Mouse (Mus musculus) urinary bladder, postnatal 36 days (tissue): ENCODE measurements around the gene Rnf220.

Source experiments
- DNase-seq, 2 experiments: peaks; one replicate each; pipeline ENCODE4 v3.0.0; 2022; ENCODE audit warnings: low spot score in 2 of 2, mixed read lengths in 1 of 2

Rnf220 gene

DNA sequence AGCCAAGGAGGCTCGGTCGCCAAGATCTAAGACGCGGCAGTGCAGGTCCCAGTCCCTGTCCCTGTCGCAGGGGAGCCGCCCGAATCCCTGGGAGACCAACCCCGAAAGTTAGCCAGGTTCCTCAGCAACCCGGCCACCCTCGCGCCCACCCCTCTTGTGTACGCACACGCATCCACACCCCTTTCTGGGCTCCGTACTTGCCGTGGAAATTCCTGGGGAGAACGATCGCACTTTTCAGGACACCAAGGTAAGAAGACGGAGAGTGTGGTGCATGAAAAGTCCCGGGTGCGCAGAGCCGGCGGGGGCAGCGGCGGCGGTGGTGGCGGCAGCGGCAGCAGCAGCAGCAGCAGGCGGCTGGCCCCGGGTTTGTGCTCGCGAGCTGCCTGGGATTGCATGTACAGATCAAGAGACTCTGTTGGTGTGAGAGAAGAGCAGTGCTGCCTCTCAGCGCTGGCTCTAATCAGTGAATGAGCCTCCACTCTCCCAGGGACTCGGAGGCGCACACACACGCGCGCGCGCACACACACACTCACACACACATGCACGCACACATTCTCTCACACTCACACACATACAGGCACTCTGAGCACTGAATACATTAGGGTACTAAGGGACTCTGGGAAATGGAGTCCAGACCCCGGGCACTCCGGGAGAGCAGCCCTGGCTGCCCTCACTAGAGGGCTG is at the start of gene Rnf220:
Gene Rnf220, minus strand, starts transcription at position 571 of the 684 bp plus-strand sequence.
- DNase-seq, result peak; percentile 4 to 23

- DNase-seq, result no peak
These were observed 49.8 kb upstream of the Rnf220 start for GRCm38 (mm10) chr4:117546616-117547015.

DNA sequence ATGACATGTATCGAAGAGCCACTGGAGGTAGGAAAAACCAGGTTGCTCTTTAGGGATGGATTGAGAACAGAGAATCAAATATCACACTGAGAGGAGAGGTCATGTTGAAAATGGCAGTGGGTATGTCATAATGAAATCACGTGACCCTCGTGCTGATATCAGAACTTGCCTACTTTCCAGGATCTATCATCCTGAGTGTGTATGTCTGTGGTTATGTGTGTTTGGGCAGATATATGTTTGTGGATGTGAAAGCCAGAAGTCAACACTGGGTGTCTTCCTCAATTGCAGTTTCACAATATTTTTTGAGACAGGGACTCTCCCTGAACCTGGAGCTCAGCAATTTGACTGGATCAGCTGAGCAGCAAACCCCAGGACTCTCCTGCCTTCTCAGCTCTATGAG is 48.6 kb upstream of the Rnf220 start:
- no peak for DNase-seq

GRCm38 (mm10) chr4:117540571-117540970 is 43.7 kb upstream of the Rnf220 start:
- DNase-seq, result no peak

- DNase-seq, result no peak
These were observed 42.6 kb upstream of the Rnf220 start for GRCm38 (mm10) chr4:117539329-117539980.

- no peak for DNase-seq
These were observed 40.1 kb upstream of the Rnf220 start for GRCm38 (mm10) chr4:117537002-117537401.

- DNase-seq, result no peak
These were observed 38.8 kb upstream of the Rnf220 start for GRCm38 (mm10) chr4:117535496-117536200.

- no peak for DNase-seq
These were observed 33.0 kb upstream of the Rnf220 start for GRCm38 (mm10) chr4:117529843-117530242.

- DNase-seq, result peak; percentile 28 to 42
These were observed 31.1 kb upstream of the Rnf220 start for GRCm38 (mm10) chr4:117527952-117528351.

DNA sequence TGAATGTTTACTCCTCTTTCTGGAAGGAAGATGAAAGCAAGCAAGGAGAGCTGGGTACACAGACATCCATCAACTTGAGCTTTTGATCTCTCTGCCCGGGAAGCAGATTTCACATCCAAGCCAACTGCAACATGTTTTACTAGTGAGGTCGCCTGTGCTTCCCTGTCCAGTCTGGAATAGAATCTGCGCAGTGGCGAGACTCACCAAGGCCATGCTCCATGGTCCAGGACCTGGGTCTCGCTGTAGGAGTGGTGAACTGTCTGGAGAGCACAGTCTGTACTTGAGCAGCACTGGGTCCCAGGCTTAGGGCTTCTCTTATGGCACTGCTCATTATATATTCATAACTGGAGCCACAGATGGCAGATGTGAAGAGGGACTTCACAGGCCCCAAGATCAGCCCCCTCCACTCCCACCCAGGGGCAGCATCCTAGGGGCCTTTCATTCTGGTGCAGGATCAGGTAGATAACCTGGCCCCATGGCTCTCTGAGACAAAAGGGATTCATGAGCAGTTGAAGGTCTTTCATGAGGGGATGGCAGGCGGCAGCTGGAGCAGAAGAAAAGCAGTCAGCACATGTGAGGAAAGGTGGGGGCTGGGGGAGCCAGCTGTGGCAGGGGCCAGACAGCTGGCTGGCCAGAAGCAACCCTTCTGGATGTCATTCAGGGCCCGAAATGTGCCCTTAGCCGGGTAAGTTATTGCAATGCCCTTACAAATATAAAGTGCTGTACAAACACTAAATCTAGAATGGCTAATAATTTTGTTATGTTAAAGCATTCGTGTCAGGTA is 30.5 kb upstream of the Rnf220 start:
- DNase-seq, result no peak

DNA sequence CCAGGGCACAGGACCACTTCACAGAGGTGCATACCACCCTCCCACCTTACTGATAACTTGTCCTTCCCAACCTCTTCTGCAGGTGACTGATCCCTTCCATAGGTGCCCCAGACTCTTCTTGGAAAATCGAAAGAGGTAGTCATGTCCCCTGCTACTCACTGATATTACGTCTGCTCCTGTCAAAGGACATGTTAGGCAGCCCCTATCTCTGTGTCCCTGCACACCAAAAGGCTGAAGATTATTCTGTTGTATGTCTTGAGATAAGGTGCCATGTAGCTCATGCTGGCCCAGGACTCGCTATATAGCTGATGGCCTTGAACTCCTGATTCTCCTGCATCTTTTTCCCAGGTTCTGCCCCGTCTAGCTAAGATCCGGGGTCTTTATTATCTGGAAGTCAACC is 29.1 kb upstream of the Rnf220 start:
- DNase-seq, result no peak

GRCm38 (mm10) chr4:117521350-117521749 is 24.5 kb upstream of the Rnf220 start:
- DNase-seq, result no peak

DNA sequence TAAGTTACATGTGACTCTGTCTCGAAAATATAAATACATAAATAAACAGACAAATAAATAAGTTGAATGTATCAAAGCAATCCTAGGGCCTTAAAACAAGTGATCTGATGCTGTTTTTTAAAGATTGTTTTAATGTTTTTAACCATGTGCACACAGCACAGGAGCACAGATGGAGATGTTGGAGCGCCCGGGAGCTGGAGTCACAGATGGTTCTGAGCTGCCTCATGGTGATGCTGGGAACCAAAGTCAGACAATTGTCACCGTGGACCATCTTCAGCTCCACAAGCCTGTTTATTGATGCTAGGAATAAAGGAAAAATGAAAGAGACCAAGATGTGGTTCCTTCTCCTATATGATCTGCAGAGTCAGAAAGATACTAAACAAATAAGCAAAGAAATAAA is 21.4 kb upstream of the Rnf220 start:
- DNase-seq, result no peak

- no peak for DNase-seq
These were observed 2.2 kb upstream of the Rnf220 start for GRCm38 (mm10) chr4:117499043-117499442.

DNA sequence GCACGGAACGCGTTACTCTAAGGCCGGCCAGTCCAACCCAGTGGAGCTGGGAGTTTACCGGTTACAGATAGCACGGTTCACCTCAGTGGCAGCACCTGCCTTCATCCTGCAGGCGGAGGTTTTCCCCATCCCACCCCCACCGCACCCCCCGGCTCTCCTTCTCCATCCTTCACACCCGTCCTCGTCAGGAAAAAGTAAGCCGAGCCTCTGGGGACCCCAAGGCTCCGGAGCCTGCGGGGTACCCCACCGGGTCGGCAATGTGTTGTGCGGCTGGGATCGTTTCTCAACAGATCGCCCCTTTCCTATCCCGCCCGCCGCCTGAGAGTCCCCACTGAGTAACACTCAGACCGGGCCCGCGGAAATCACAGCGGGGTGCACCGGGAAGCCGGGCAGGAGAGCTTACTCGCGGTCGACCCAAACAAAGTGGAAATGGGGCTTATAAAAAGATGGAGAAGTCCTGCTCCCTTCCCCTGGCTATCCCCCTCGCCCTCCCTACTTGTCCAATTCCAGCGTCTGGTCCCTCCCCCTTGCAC is 917 bp downstream of the Rnf220 start:
- DNase-seq, result no peak

GRCm38 (mm10) chr4:117494911-117495501 is 1.8 kb downstream of the Rnf220 start:
- peak; percentile 6 to 8 for DNase-seq

DNA sequence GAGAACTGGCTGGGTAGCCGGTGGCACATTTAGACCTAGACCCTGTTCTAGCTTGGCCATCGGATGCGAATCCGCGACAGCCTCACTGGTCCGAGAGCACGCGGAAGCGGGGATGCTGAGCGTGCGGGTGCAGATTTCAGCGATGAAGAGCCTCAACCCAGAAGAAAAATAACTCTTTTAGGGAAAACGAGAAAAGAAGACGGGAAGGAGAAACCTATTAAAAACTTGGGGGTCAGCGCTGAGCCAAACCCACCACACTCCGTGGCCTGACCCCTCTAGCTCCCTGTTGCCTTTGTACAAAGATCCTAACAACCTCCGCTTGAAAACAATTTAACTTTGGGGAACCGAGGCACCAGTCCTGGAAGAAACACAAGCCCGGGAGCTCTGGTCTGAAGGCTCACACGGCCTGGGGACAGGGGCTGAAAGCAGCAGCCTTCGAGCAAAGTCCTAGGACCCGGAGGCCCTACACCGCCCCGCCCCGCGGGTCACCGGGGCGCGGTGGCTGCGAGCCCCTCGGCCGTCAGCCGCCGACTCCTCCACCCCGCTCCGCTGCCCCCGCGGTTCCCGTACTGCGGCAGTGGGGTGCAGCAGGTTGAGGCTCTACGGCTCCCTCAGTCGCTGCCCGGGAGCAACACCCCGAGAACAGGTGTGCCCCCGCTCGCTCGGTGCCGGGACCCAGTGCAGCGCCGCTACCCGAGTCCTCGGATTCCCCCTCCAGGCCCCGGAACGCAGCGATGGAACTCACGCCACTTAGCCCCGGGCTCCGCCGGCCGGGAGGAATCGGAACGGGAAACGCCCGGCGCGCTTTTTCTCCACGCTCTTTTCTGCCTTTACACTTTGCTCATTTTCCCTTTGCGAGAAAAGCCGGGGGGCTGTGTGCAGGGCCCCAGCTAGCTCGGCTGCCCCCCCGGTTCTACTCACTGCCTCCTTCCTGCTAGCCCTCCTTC is 2.7 kb downstream of the Rnf220 start:
- DNase-seq, result peak; percentile 8 to 18

GRCm38 (mm10) chr4:117493161-117493568 is 3.7 kb downstream of the Rnf220 start:
- DNase-seq, result peak in 1 of 2 experiments; percentile 25

DNA sequence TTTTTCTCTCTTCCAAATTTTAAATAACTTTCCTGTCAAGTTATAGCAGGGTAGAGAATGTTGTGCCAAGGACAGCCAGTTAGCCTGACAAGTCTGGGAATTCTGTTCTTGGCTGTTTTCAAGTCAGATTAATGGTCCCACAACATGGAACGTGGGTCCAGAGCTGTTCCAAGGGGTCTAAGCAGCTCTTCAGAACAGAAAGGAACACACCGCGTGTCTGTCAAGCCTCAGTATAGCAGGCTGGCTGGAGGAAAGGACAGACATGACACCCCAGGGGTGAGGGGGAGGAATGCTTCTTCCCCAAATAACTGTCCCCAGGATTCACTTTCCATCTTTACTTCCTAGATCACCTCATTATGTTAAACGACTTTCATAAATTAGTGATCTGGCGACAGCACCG is 5.0 kb downstream of the Rnf220 start:
- DNase-seq, result no peak

- no peak for DNase-seq
These were observed 6.9 kb downstream of the Rnf220 start for GRCm38 (mm10) chr4:117489975-117490374.
